Mouse (Mus musculus) heart, embryonic 14.5 days (tissue): ENCODE measurements around the gene Nup35. TPM values are rescaled to one million over a fixed set of nuclear protein-coding genes. Genes with fewer than 3 reads are reported as not detected.

Experiments
- ATAC-seq: fragments of 200-750 bp; cut with Nextera tagmentation; 2 replicates; pipeline ENCODE4 v1.8.0; 2017; ENCODE audit warnings: low read depth, moderate TSS enrichment; ENCODE audit not compliant: insufficient number of reproducible peaks, insufficient read depth, low FRiP score
- H3K27ac ChIP-seq, 2 experiments: fragments of 200-500 bp in 1 of 2; fragments of 300-500 bp in 1 of 2; sonication (generic) in 1 of 2; replicated peaks in 1 of 2; 2 replicates each; pipeline ENCODE4 v1.5.1; 2012 to 2014; ENCODE audit warnings: low read depth in 2 of 2, low read length in 2 of 2, control low read depth in 1 of 2, mild to moderate bottlenecking in 1 of 2, mixed read lengths in 1 of 2; ENCODE audit not compliant: control insufficient read depth in 1 of 2, insufficient read depth in 1 of 2
- H3K27me3 ChIP-seq: fragments of 300-500 bp; sonication (generic); 2 replicates; pipeline ENCODE4 v1.6.1; 2014; ENCODE audit warnings: mild to moderate bottlenecking, low read length, control low read depth; ENCODE audit not compliant: control insufficient read depth, insufficient read depth
- H3K36me3 ChIP-seq: fragments of 300-500 bp; sonication (generic); 2 replicates; pipeline ENCODE4 v1.6.1; 2014; ENCODE audit warnings: mild to moderate bottlenecking, control low read depth, low read length, mixed read lengths; ENCODE audit not compliant: control insufficient read depth, insufficient read depth
- H3K4me1 ChIP-seq, 2 experiments: fragments of 200-500 bp in 1 of 2; fragments of 300-500 bp in 1 of 2; sonication (generic) in 1 of 2; 2 replicates each; pipeline ENCODE4 v1.6.1; 2012 to 2014; ENCODE audit warnings: low read length in 2 of 2, control low read depth in 1 of 2, mixed read lengths in 1 of 2; ENCODE audit not compliant: control insufficient read depth in 2 of 2, insufficient read depth in 2 of 2
- H3K4me2 ChIP-seq: fragments of 300-500 bp; sonication (generic); 2 replicates; pipeline ENCODE4 v1.6.1; 2014; ENCODE audit warnings: mild to moderate bottlenecking, low read length
- H3K4me3 ChIP-seq, 2 experiments: fragments of 200-500 bp in 1 of 2; fragments of 300-500 bp in 1 of 2; sonication (generic) in 1 of 2; 2 replicates each; pipeline ENCODE4 v1.5.1; 2012 to 2014; ENCODE audit warnings: low read length in 2 of 2, mild to moderate bottlenecking in 2 of 2, control low read depth in 1 of 2, low read depth in 1 of 2, moderate library complexity in 1 of 2; ENCODE audit not compliant: control insufficient read depth in 1 of 2, insufficient read depth in 1 of 2
- H3K9ac ChIP-seq: fragments of 300-500 bp; sonication (generic); 2 replicates; pipeline ENCODE4 v1.6.1; 2014; ENCODE audit warnings: mild to moderate bottlenecking, low read length
- H3K9me3 ChIP-seq: fragments of 300-500 bp; sonication (generic); 2 replicates; pipeline ENCODE4 v1.6.1; 2016; ENCODE audit warnings: low read length, control low read depth; ENCODE audit not compliant: control insufficient read depth
- WGBS: fragments of 180-500 bp; shearing (Covaris S2); extraction: QIAGEN DNeasy Blood & Tissue Kit; methylation state at CpG from one replicate; pipeline ENCODE4 v1.1.7; 2014; 5-methylcytosine and 5-hydroxymethylcytosine counted together
- polyA plus RNA-seq: library from polyadenylated mRNA; unstranded; fragments of >200 nt; fragmentation: Nextera tagmentation; extraction: Ambion mirVana; gene quantifications from 2 replicates; pipeline ENCODE4 v1.2.1, GENCODE M21; 2014

Gene Nup35
- polyA plus RNA-seq: 18.8 and 20.6 TPM in 2 replicates

GRCm38 (mm10) chr2:80616854-80617737 is at the start of gene Nup35, which contains the start of gene Dusp19:
Gene Nup35 (plus strand): TSS chr2:80617236.
Gene Dusp19 (plus strand): TSS chr2:80617045.
- Histone ChIP-seq H3K27ac (peak within 1 kb of the TSS; percentile 65 to 79), H3K36me3 (no peaks in the 10 kb centered on the region), H3K4me2 (peak within 1 kb of the TSS; percentile 82), H3K9me3 (no peaks in the 10 kb centered on the region), H3K4me3 (peak within 1 kb of the TSS; percentile 66 to 82), H3K9ac (peak within 1 kb of the TSS; percentile 83), H3K4me1 (peaks cover 2 to 6% of the 10 kb centered on the region in 2 experiments), H3K27me3 (no peaks in the 10 kb centered on the region)
- 2% methylated on average over 21 of the region's 21 CpGs for WGBS
- peak; percentile 96 for ATAC-seq

DNA sequence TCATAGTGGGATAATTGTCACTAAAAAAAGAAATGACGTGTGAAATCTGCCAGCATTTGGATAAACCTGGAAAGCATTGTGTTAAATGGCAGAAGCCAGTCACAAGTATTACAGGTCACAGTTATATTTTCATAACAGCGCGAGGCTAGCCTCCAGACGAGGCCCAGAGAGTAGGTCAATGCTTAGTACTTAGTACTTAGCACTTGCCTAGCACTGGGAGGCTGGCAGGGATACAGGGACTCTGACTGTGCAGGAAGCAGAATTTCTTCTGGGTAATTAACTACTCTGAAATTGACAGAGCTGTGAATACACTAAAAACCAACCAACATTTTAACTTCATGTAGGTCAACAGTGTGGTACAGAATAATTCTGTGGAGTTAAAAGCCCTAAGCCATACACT is 49.6 kb upstream of the Nup35 start:
- no peak for ATAC-seq
- Histone ChIP-seq H3K27me3 (no peaks in the 10 kb centered on the region), H3K4me2 (no peak overlapping the region), H3K9me3 (no peaks in the 10 kb centered on the region), H3K27ac (no peak overlapping the region), H3K36me3 (peaks cover 8% of the 10 kb centered on the region; the same call in 1 of the 2 replicates), H3K4me1 (peaks cover 4 to 12% of the 10 kb centered on the region in 2 experiments; a peak in 3 of 4 replicates), H3K9ac (no peak overlapping the region), H3K4me3 (no peak overlapping the region)
- WGBS: 87% methylated on average over 4 of the region's 4 CpGs

- no peak overlapping the region for H3K9ac ChIP-seq
- H3K27ac ChIP-seq: 0 out of 4 replicates have a peak overlapping the region, but pooled peaks of 1 of the 2 experiments have one; percentile 19
- no peaks in the 10 kb centered on the region for H3K27me3 ChIP-seq
- ATAC-seq: no peak
- no peak overlapping the region for H3K4me3 ChIP-seq
- H3K4me2 ChIP-seq: no peak overlapping the region
- peaks cover 8% of the 10 kb centered on the region; the same call in 1 of the 2 replicates for H3K36me3 ChIP-seq
- 64% methylated on average over 4 of the region's 4 CpGs for WGBS
- no peaks in the 10 kb centered on the region for H3K9me3 ChIP-seq
- peaks cover 2 to 10% of the 10 kb centered on the region in 2 experiments; a peak in 1 of 4 replicates for H3K4me1 ChIP-seq
These were observed 46.4 kb upstream of the Nup35 start for GRCm38 (mm10) chr2:80570656-80571055.

DNA sequence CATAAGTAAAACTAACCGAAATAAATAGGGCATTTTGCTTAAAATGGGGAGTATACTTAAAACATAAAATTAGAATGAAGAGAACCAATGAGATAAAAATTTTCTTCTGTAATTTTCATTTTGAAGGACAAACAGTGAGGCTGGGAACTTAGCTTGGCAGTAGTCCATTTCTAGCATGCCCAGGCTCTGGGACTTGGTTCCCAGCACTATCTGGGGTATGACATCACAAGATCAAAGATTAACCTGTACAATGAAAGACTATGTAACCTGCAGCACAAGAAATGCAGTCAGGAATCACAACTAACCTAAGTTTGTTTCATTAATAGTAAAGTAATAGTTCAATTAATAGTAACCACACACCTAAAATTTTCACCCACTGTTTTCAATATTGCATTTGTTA is 39.8 kb upstream of the Nup35 start:
- no peak overlapping the region for H3K27ac ChIP-seq
- ATAC-seq: no peak
- H3K4me3 ChIP-seq: no peak overlapping the region
- H3K9me3 ChIP-seq: no peaks in the 10 kb centered on the region
- 88% methylated on average over 1 of the region's 1 CpGs for WGBS
- H3K4me1 ChIP-seq: peaks cover 3 to 26% of the 10 kb centered on the region in 2 experiments
- H3K27me3 ChIP-seq: no peaks in the 10 kb centered on the region
- H3K36me3 ChIP-seq: no peaks in the 10 kb centered on the region
- H3K9ac ChIP-seq: no peak overlapping the region
- H3K4me2 ChIP-seq: no peak overlapping the region

DNA sequence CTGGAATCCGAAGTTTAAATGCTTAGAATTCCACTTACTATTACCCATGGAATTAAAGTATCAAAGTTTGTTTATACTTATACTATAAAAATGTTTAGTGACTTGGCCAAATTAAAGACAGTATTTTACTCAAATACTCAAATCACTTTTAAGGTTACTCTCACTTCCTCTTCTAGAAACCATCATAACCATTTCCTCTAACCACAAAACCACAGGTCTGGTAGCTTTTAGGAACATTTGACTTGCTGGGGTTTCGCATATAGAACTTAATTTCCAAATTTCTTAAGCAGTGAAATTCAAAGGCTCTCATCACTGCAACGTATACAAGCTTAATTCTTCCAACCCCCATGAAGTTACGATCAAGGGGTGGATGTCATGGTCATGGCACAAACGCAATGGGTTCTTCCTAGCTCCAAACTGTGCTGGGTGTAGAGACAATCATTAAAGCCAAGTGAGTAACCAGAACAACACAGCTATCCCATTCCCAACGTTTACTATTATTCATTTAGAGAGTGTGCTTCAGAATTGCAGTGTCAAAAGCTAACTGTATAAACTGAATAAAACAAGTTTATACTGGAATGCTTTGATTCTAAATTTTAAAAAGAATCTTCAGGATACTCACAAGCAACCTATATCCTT is 37.7 kb upstream of the Nup35 start:
- Histone ChIP-seq H3K36me3 (no peaks in the 10 kb centered on the region), H3K9ac (peak overlapping the region; percentile 89), H3K4me2 (peak overlapping the region; percentile 80), H3K4me1 (peaks cover 3 to 26% of the 10 kb centered on the region in 2 experiments), H3K27ac (0 out of 4 replicates have a peak overlapping the region, but pooled peaks of 1 of the 2 experiments have one; percentile 24), H3K27me3 (no peaks in the 10 kb centered on the region), H3K9me3 (no peaks in the 10 kb centered on the region), H3K4me3 (peak overlapping the region in 1 of 2 experiments; percentile 72; a peak in 2 of 4 replicates)
- 37% methylated on average over 6 of the region's 6 CpGs for WGBS
- ATAC-seq: no peak

DNA sequence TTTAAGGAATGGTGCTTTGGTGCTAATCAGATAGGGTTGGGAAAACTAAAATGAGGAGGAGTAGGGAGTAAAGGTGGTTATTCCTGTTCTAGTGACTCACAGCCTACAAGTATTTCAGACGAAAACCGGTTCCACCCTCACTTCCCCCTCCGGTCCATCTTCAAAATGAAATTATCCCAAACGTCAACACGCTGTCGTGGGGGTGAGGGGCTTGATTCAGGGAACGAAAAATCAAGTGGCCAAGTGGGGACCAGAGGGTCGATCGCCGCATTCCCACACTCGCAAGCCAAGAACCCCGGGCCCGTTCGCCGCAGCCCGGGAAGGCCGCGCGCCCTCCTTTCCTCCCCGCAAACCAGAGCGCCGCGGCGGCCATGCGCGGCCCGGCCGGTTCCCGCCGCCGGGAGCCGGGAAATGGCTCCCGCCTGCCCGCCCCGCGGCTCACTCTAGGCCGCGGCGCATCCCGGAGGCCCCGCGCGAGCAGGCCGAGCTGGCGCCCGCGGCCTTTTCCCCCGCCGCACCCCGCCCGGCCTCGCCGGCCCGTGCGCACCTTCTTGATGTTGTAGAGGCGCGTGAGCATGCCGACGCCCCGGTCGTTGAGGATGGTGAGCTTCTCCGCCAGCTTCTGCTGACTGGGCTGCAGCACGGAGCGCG is 36.6 kb upstream of the Nup35 start:
- H3K4me3 ChIP-seq: peak overlapping the region; percentile 72 to 73
- under 1% methylated on average over 54 of the region's 65 CpGs for WGBS
- ATAC-seq: peak; percentile 57; the same call in 1 of the 2 replicates
- peak overlapping the region; percentile 80 for H3K4me2 ChIP-seq
- no peaks in the 10 kb centered on the region for H3K36me3 ChIP-seq
- no peaks in the 10 kb centered on the region for H3K27me3 ChIP-seq
- H3K9me3 ChIP-seq: no peaks in the 10 kb centered on the region
- peak overlapping the region; percentile 95 to 98 for H3K27ac ChIP-seq
- H3K4me1 ChIP-seq: peaks cover 3 to 22% of the 10 kb centered on the region in 2 experiments
- peak overlapping the region; percentile 89 for H3K9ac ChIP-seq
